Mouse (Mus musculus) T-helper 2 cell (primary cell): ENCODE results near the gene Wdr83os.

Experiments used
- in situ Hi-C: fragments of 300-600 bp; cut with MboI, MseI; formaldehyde crosslinking; loops from one replicate; pipeline ENCODE4 v1.15.1; 2025; ENCODE audit warnings: high pct_unique_total_duplicates

Gene Wdr83os

DNA sequence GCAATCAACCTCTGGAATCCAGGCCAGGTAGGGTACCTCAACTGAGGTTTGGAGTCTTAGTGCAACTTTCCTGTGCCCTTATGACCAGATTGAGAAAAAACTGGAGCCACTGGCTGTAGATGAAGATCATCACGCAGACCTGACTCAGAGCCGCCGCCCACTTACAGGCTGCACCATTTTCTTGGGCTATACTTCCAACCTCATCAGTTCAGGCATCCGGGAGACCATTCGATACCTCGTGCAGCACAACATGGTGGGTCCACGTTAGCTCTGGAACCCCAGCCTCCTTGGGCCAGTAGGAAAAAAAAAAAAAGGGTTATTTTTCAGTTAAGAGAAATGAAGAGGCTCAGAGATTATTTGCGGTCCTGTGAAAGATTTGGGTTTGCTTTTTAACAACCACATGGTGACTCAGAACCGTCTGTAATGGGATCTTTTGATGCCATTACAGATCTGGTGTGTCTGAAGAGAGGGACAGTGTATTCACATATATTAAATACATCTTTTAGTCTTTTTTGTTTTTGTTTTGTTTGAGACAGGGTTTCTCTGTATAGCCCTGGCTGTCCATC lies 8.1 kb upstream of the Wdr83os start:
- in situ Hi-C loops: no loop called here

DNA sequence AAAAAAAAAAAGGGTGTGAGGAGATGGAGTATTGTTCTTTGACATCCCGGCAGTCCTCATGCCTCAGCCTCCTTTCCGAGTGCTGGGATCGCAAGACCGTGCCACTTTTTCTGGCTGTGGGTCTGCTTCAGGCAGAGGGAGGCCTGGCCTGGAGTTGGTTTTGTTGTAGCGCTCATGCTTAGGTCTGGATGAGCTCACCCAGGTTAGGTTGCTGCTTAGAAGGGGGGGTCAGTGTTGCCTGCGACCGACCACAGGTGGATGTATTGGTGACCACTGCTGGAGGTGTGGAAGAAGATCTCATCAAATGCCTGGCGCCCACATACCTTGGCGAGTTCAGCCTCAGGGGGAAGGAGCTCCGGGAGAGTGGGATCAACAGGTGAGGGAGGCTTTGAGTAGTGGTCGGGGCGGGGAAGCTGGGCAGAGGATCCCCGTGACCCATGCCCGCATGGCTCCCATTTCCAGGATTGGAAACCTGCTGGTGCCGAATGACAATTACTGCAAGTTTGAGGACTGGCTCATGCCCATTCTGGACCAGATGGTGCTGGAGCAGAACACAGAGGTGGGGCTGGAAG lies 7.4 kb upstream of the Wdr83os start:
- in situ Hi-C loops: no loop called here

DNA sequence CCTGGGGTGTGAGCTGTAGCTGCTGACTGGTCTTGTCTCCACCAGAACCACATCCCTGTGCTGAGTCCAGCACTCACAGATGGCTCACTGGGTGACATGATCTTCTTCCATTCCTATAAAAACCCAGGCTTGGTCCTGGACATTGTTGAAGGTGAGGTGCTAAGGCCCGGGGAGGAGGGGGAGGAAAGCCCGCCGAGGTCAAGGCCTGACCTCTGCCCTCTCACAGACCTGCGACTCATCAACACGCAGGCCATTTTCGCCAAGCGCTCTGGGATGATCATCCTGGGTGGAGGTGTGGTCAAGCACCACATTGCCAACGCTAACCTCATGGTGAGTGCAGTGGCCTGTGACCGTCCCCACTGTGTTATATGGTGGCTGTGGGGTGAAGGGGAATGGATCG lies 6.4 kb upstream of the Wdr83os start:
- in situ Hi-C loops: no loop called here

DNA sequence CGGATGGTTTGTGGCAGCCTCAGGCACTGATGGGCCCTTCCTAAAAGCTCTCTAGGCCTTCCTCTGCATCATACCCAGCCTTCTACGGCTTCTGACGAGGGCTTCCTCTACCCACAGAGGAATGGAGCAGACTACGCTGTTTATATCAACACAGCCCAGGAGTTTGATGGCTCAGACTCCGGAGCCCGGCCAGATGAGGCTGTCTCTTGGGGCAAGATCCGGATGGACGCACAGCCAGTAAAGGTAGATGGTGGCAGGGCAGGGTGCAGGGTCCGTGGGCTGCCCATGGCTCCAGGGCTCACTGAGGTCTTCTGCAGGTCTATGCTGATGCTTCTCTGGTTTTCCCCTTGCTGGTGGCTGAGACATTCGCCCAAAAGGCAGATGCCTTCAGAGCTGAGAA lies 5.9 kb upstream of the Wdr83os start:
- in situ Hi-C loops: loop anchor here (25.0 kb wide), 1 partner anchor 1813 kb away; the partner anchor contains the start of gene N4bp1

DNA sequence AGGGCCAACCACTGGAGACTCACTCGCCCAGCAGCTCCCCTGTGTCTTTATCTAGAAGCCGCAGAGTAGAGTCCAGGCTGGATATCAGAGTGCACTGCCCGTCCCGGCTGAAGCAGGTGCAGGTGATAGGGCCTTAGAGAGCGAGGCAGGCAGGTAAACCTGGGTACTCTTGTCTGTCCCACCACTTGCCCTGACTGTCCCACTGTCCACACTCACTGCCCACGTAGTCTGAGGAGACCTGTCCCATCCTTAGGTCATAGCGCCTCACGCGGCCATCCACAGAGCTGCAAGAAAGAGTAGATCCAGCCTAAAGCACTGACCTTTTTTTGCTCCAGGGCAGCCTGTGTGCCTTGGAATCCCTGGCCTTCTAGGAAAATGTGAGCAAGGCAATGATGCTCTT lies 4.5 kb upstream of the Wdr83os start:
- in situ Hi-C loops: loop anchor here (25.0 kb wide), 1 partner anchor 1811 kb away; the partner anchor contains the start of gene N4bp1

DNA sequence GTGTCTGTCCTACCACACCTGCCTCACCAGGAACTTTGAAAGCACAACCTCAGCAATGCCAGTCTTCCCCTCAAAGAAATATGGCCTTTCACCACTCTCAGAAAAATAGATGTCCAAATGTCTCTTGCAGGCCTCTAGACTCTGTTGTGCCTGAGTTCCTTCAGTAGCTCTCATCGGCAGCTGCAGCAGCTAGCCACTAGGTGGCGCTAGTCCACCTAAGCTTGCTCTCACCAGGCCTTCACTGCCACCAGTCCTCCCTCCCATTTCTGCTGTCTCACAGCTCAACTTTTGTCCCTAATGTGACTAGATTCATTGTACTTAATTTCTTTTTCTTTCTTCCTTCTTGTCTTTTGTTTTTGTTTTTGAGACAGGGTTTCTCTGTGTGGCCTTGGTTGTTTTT lies 3.5 kb upstream of the Wdr83os start:
- in situ Hi-C loops: loop anchor here (25.0 kb wide), 1 partner anchor 1810 kb away; the partner anchor contains the start of gene N4bp1

DNA sequence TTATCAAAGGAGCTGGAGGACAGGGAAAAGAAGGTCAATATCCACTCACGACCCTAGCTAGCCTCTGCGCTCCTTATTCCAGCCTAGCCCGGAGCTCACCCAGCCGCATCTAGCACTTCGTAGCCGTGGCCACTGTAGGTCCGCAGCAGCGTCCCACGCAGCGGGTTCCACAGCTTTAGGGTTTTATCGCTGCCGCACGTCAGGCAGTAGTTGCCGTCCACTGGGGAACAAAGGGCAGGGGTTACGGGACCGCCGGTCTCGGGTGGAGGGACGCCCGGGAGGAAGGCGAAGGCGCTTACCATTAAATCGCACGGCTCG lies 367 bp upstream of the Wdr83os start:
- in situ Hi-C loops: loop anchor here (25.0 kb wide), 1 partner anchor 1807 kb away; the partner anchor contains the start of gene N4bp1

DNA sequence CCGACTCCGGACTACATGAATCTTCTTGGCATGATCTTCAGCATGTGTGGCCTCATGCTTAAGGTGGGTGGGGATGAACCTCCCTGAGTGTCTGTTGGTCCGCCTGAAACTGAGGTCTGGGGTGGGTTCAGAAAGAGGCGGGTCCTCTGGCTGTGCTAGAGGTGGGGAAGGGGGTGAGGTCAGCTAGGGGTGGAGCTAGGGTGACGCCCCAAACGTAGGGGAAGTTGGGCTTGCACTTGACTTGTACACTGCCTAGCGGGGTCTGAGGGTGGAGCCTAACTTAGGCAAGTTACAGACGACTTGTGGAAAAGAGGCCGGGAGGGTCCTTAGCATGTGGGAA lies 646 bp downstream of the Wdr83os start, which contains the start of gene Wdr83:
Gene Wdr83 (minus strand): TSS at position 91 of the 340 bp plus-strand sequence.
- in situ Hi-C loops: loop anchor here (25.0 kb wide), 1 partner anchor 1806 kb away; the partner anchor contains the start of gene N4bp1

DNA sequence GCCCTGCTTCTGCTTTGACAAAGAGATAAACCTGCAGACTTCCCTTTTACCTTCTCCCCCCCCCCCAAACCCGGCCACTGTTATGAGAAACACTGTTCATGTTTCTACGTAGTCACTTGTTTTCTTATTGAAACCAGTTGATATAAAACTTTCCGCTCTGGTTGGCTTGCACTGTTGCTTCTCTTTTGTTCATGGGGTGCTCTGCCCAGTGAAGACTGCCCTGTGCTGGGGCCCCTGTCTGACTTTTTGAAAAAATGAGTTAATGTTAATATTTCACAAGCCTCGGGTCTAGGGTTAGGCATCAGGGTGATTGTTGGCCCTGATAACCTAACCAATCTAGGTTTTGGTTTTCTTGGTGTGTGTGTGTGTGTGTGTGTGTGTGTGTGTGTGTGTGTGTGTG lies 1.6 kb downstream of the Wdr83os start:
- in situ Hi-C loops: loop anchor here (25.0 kb wide), 1 partner anchor 1805 kb away; the partner anchor contains the start of gene N4bp1

DNA sequence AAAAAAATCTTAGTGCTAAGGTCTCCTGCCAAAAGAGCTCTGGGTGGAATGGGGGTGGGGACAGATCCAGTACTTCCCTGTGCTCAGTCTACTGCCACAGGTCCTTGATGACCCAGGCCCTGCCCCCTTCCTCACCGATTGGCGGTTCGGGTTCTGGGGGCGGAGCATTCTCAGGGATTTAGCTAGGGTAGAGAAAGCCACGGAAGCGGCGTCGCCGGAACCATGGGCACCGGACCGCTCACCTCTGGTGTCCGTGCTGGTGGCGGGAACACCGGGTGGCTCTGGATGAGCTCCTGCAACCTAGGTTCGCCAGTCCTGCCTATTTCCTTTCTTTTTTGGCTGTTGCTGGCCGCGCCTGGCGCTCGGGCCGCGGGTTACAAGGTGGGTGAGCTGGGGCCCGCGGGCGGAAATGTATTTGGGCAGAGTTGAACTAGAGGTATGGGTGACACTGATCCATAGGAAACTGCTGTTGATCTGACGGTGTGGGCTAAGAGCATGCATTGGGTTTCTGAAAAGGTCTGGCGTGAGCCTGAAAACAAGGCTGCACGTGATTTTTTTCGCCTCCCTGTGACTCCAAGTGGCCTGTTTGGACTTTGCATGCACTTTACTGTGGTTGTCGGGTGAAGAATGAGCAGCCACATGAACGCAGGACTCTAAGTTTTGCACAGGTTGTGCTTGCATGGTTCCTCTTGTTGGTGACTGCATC lies 2.7 kb downstream of the Wdr83os start, which contains the start of gene Man2b1:
Gene Man2b1 (plus strand): TSS at position 163 of the 706 bp plus-strand sequence.
- in situ Hi-C loops: loop anchor here (25.0 kb wide), 1 partner anchor 1804 kb away; the partner anchor contains the start of gene N4bp1

DNA sequence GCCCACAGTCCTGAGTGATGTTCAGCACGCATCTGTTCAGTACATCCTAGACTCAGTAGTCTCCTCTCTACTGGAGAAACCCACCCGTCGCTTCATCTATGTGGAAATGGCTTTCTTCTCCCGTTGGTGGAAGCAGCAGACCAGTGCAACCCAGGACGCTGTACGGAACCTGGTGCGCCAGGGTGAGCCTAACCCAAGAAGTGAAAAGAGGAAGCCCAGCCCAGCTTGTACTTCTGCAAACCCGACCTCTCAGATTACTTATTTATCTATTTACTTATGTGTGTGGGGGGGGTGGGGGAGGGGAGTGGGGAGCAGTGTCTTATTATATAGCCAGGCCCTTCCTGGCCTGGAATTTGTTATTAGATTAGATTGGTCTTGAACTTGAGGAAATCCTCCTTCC lies 4.1 kb downstream of the Wdr83os start:
- in situ Hi-C loops: loop anchor here (25.0 kb wide), 1 partner anchor 1803 kb away; the partner anchor contains the start of gene N4bp1

DNA sequence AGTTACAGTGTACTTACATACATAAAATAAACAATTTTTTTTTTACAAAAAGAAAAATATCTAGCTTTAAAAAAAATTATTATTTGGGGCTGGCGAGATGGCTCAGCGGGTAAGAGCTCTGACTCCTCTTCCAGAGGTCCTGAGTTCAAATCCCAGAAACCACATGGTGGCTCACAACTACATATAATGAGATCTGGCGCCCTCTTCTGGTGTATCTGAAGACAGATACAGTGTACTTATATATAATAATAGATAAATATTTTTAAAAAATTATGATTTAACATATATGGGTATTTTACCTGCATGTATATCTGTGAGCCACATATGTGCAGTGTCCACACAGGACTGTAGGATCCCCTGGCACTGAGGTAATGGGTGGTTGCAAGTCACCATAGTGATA lies 5.7 kb downstream of the Wdr83os start:
- in situ Hi-C loops: loop anchor here (25.0 kb wide), 1 partner anchor 1801 kb away; the partner anchor contains the start of gene N4bp1

DNA sequence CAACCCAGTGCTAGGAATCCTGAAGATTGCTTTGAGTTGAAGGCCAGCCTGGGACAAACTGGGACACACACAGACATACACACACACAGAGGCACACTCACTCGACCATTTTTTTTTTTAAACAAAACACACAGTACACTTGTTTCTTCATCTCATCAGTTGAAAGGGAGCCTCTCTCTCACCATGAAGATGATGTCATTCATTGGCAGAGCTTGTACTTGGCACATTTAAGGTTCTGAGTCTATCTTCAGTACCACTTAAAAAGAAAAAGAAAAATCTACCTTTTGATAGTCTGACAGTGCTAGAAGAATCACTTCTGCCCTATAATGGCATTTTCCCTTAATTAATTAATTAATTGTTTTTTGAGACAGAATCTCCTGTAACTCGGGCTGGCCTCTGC lies 8.2 kb downstream of the Wdr83os start:
- in situ Hi-C loops: loop anchor here (25.0 kb wide), 1 partner anchor 1799 kb away; the partner anchor contains the start of gene N4bp1

DNA sequence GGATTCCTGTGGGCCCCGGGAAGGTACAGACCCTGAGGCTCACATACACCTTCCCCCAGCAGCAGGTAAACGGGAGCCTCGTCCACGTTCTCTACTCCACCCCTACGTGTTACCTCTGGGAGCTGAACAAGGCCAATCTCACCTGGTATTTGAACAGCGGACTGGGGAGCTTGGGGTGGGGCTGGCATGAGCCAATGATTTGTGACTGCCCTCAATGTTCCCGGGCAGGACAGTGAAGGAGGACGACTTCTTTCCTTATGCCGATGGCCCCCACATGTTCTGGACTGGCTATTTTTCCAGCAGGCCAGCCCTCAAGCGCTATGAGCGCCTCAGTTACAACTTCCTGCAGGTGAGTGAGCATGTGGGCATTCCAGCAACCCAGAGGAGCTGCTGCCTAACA lies 10.3 kb downstream of the Wdr83os start:
- in situ Hi-C loops: loop anchor here (25.0 kb wide), 1 partner anchor 1796 kb away; the partner anchor contains the start of gene N4bp1

DNA sequence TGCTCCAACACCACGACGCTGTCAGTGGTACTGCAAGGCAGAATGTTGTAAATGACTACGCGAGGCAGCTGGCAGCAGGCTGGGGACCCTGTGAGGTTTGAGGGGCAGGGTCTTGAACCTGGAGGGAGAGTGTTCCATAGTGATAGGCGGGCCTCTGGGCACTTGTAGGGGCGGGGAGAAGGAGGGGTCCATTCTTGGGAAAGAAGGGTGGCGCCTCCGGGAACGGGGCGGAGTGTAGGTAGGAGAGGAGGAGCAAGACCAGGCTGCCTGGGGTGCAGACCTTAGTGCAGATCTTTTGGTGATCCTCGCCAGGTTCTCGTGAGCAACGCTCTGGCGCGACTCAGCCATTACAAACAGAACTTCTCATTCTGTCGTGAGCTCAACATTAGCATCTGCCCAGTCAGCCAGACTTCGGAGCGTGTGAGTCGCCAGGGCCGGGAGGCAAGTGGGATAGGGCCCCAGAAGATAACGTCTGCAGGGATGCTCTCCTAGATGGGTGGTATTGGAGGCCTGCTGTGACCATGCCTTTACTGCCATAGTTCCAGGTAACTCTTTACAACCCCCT lies 11.1 kb downstream of the Wdr83os start:
- in situ Hi-C loops: loop anchor here (25.0 kb wide), 1 partner anchor 1796 kb away; the partner anchor contains the start of gene N4bp1

DNA sequence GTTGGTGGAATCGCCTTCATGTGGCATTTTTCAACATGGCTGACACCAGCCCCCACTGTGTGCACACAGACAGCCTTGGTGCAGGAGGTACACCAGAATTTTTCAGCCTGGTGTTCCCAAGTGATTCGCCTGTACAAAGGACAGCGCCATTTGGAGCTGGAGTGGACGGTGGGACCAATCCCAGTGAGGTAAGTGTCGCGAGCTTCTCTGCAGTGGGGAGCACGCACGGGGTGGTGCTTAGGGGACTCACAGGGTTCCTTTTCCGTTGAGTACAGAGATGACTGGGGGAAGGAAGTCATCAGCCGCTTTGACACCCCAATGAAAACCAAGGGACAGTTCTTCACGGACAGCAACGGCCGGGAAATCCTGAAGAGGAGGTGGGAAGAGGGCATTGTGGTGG lies 14.5 kb downstream of the Wdr83os start:
- in situ Hi-C loops: loop anchor here (25.0 kb wide), 1 partner anchor 1792 kb away; the partner anchor contains the start of gene N4bp1

DNA sequence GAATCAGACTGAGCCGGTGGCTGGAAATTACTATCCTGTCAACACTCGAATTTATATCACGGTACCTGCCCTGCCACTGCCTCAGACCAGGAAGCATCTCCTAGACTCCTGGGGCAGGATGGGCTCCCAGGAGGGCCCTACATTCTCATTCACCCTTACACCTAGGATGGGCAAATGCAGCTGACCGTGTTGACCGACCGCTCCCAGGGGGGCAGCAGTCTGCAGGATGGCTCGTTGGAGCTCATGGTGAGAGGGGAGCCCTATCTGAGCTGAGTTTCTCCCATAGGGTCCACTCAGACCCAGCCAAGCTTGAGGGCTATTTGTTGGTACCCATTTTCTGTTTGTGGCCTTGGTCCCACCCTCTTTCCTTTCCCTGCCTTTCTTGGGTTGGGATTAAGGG lies 15.0 kb downstream of the Wdr83os start:
- in situ Hi-C loops: loop anchor here (25.0 kb wide), 1 partner anchor 1792 kb away; the partner anchor contains the start of gene N4bp1

DNA sequence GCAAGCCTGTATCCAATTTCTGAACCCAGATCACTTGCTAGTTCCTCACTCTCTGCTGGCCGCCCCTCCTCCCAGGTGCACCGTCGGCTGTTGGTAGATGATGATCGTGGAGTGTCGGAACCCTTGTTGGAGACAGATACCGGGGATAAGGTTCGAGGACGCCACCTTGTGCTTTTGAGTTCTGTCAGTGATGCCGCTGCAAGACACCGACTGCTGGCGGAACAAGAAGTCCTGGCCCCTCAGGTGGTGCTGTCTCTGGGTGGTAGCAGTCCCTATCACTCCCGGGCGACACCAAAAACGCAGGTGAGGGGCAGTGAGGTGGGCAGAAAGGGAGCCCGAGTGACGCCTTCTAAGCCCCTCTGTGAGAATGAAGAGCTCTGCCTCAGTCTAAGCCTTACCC lies 15.7 kb downstream of the Wdr83os start:
- in situ Hi-C loops: loop anchor here (25.0 kb wide), 1 partner anchor 1791 kb away; the partner anchor contains the start of gene N4bp1

DNA sequence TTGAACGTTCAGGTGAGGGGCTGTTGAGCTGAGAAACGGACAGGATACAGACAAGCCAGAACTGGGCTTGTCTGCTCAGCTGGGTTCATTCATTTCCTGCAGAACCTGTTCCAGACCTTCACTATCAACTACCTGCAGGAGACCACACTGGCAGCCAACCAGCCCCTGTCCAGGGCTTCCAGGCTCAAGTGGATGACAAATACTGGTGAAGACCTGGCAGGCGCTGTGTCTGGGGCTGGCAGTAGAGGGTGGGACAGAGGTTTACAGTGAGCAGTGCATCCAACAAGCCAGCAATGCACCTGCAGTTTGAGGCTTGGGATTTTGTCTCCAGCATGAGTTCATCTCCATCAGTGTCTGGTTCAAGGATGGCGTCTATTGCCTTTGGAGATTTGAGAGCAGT lies 16.3 kb downstream of the Wdr83os start:
- in situ Hi-C loops: loop anchor here (25.0 kb wide), 1 partner anchor 1790 kb away; the partner anchor contains the start of gene N4bp1

DNA sequence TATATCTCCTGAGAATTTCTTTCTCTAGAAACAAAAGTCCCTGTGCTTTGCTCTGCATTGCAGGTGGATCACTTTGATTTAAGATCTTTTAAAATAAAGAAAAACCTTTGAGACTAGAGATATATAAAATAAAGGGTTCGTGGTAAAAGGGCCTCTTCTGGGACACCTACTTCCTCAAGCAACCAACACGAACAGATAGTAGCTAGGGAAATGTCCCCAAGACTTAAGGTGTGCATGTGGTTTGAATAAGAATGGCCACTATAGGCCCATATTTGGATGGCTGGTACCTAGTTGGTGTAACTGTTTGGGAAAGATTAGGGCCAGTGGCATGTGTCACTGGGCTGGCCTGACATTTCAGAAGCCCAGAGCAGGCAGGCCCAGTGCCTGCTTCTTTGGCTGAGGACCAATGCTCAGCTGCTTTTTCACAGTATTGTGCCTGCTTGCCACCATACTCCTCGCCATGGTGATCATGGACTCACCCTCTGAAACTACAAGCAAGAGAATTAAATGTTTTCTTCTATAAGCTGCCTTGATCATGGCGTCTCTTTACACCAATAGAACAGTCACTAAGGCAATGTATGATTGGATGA lies 19.6 kb downstream of the Wdr83os start:
- in situ Hi-C loops: no loop called here

DNA sequence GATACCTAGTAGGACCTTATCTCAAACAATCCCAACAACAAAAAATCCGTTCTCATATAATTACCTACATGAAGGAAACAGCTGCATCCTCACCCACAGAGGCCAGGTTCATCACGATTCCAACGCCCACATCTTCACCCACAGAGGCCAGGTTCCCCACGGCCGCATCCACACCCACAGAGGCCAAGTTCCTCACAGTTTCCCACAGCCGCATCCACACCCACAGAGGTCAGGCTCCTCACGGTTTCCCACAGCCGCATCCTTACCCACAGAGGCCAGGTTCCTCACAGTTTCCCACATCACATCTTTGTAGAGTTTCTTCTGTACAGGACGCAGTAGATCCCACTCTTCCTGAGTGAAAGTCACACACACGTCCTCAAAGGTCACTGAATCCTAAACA lies 32.7 kb downstream of the Wdr83os start:
- in situ Hi-C loops: loop anchor here (5.0 kb wide), 1 partner anchor 54 kb away; no protein-coding TSS in a partner anchor
